ENCODE assay signal across 10 mouse cellular contexts in genomic region chr2:165820073-165820472, GRCm38 (mm10).
DNase-seq lines count a peak whose midpoint lies in the region; ATAC-seq lines count a peak whose summit lies in the region.
"Had no signal": no experiment of that assay in that cellular context is flagged by ENCODE, and none has a peak within 500 bp of the region (broad histone marks: within the 10 kb centered on the region; RNA-seq: fewer than 3 reads in every experiment).

No protein-coding gene starts in this region.

- no peak for DNase-seq in heart, postnatal 14 days
- DNase-seq in limb, embryonic 10.5 days (ENCODE audit: low spot score), result no peak
- DNase-seq in adrenal gland, postnatal 14 days, result no peak
- DNase-seq in embryo, embryonic 10 days (ENCODE audit: low spot score), result no peak

- intact Hi-C loops in heart, postnatal 14 days (cut with DNase I), result loop anchor here (2.0 kb wide), 1 partner anchor 95 kb away; no protein-coding TSS in a partner anchor

- peaks cover 17% of the 10 kb centered on the region for H3K36me3 ChIP-seq in heart, embryonic 11.5 days (ENCODE audit: control insufficient read depth, insufficient read depth, low read length)
- peaks cover 97% of the 10 kb centered on the region for H3K36me3 ChIP-seq in limb, embryonic 12.5 days
- peaks cover 98% of the 10 kb centered on the region for H3K36me3 ChIP-seq in limb, embryonic 10.5 days
- H3K36me3 ChIP-seq in embryonic facial prominence, embryonic 15.5 days, result peaks cover 58% of the 10 kb centered on the region
- peaks cover 61% of the 10 kb centered on the region for H3K36me3 ChIP-seq in stomach, embryonic 14.5 days (ENCODE audit: control insufficient read depth, insufficient read depth, low read length)

- no peak overlapping the region for H3K9ac ChIP-seq in heart, embryonic 11.5 days (ENCODE audit: low read depth, low read length)
- no peak overlapping the region for H3K9ac ChIP-seq in limb, embryonic 12.5 days (replicated peaks)
- H3K9ac ChIP-seq in embryonic facial prominence, embryonic 15.5 days, result no peak overlapping the region
- H3K9ac ChIP-seq in stomach, embryonic 14.5 days (replicated peaks; ENCODE audit: low read depth, low read length), result no peak overlapping the region
- H3K9ac ChIP-seq: lung, embryonic 15.5 days; midbrain, embryonic 15.5 days had no signal

- no peaks in the 10 kb centered on the region for H3K9me3 ChIP-seq in heart, embryonic 11.5 days (replicated peaks; ENCODE audit: control insufficient read depth, low read length)
- no peaks in the 10 kb centered on the region for H3K9me3 ChIP-seq in limb, embryonic 12.5 days
- no peaks in the 10 kb centered on the region for H3K9me3 ChIP-seq in limb, embryonic 10.5 days (replicated peaks)
- H3K9me3 ChIP-seq in embryonic facial prominence, embryonic 15.5 days (replicated peaks), result no peaks in the 10 kb centered on the region
- H3K9me3 ChIP-seq in stomach, embryonic 14.5 days (ENCODE audit: control insufficient read depth, low read depth, low read length), result no peaks in the 10 kb centered on the region
- H3K9me3 ChIP-seq: lung, embryonic 15.5 days; midbrain, embryonic 15.5 days had no signal

- H3K4me3 ChIP-seq in heart, embryonic 11.5 days (ENCODE audit: low read depth, low read length), result no peak overlapping the region
- no peak overlapping the region for H3K4me3 ChIP-seq in limb, embryonic 12.5 days (replicated peaks)
- H3K4me3 ChIP-seq in limb, embryonic 10.5 days, result no peak overlapping the region
- no peak overlapping the region for H3K4me3 ChIP-seq in embryonic facial prominence, embryonic 15.5 days (replicated peaks)
- H3K4me3 ChIP-seq in stomach, embryonic 14.5 days (ENCODE audit: low read depth, low read length), result no peak overlapping the region
- H3K4me3 ChIP-seq: lung, embryonic 15.5 days; midbrain, embryonic 15.5 days had no signal

- peaks cover 22% of the 10 kb centered on the region for H3K4me1 ChIP-seq in heart, embryonic 11.5 days (ENCODE audit: control insufficient read depth, insufficient read depth, low read length)
- H3K4me1 ChIP-seq in limb, embryonic 12.5 days (replicated peaks), result peaks cover 12% of the 10 kb centered on the region; the same call in 1 of the 2 replicates
- H3K4me1 ChIP-seq in limb, embryonic 10.5 days, result peaks cover 2% of the 10 kb centered on the region
- 0 out of 2 replicates have a peak, but pooled peaks cover 7% of the 10 kb centered on the region for H3K4me1 ChIP-seq in embryonic facial prominence, embryonic 15.5 days
- H3K4me1 ChIP-seq in stomach, embryonic 14.5 days (ENCODE audit: control insufficient read depth, insufficient read depth, low read length), result no peaks in the 10 kb centered on the region
- H3K4me1 ChIP-seq: lung, embryonic 15.5 days had no signal

- no peak overlapping the region for H3K4me2 ChIP-seq in heart, embryonic 11.5 days
- H3K4me2 ChIP-seq in limb, embryonic 12.5 days, result no peak overlapping the region
- H3K4me2 ChIP-seq in embryonic facial prominence, embryonic 15.5 days (replicated peaks), result no peak overlapping the region
- no peak overlapping the region for H3K4me2 ChIP-seq in stomach, embryonic 14.5 days (replicated peaks; ENCODE audit: low read depth, low read length)
- H3K4me2 ChIP-seq: lung, embryonic 15.5 days; midbrain, embryonic 15.5 days had no signal

- no peaks in the 10 kb centered on the region for H3K27me3 ChIP-seq in heart, embryonic 11.5 days (ENCODE audit: control insufficient read depth, insufficient read depth, low read length)
- no peaks in the 10 kb centered on the region for H3K27me3 ChIP-seq in limb, embryonic 12.5 days
- no peaks in the 10 kb centered on the region for H3K27me3 ChIP-seq in limb, embryonic 10.5 days (ENCODE audit: low read depth, poor library complexity, severe bottlenecking)
- no peaks in the 10 kb centered on the region for H3K27me3 ChIP-seq in embryonic facial prominence, embryonic 15.5 days
- H3K27me3 ChIP-seq in stomach, embryonic 14.5 days (ENCODE audit: control insufficient read depth, insufficient read depth, low read length), result no peaks in the 10 kb centered on the region
- H3K27me3 ChIP-seq: lung, embryonic 15.5 days; midbrain, embryonic 15.5 days had no signal

- ATAC-seq in heart, embryonic 11.5 days (replicated peaks; ENCODE audit: insufficient number of reproducible peaks, low FRiP score, low TSS enrichment), result no peak
- no peak for ATAC-seq in limb, embryonic 12.5 days (ENCODE audit: insufficient number of reproducible peaks, insufficient read depth, low FRiP score, low TSS enrichment, low read depth)
- no peak for ATAC-seq in embryonic facial prominence, embryonic 15.5 days (ENCODE audit: insufficient number of reproducible peaks, low FRiP score, low TSS enrichment, low read depth)
- no peak for ATAC-seq in stomach, embryonic 14.5 days (ENCODE audit: insufficient number of reproducible peaks, insufficient read depth, low FRiP score, low read depth)

- 77% methylated on average over 3 of the region's 3 CpGs for WGBS in heart, embryonic 11.5 days (ENCODE audit: insufficient replicate concordance)
- 89% methylated on average over 3 of the region's 3 CpGs for WGBS in limb, embryonic 12.5 days
- 89% methylated on average over 3 of the region's 3 CpGs for WGBS in limb, embryonic 10.5 days
- 67% methylated on average over 3 of the region's 3 CpGs for WGBS in embryonic facial prominence, embryonic 15.5 days
- 72% methylated on average over 3 of the region's 3 CpGs for WGBS in stomach, embryonic 14.5 days

- peak overlapping the region; percentile 54 for H3K27ac ChIP-seq in heart, embryonic 11.5 days (ENCODE audit: low read depth, low read length)
- 0 out of 2 replicates have a peak overlapping the region, but pooled peaks have one; percentile 3 for H3K27ac ChIP-seq in limb, embryonic 12.5 days
- no peak overlapping the region for H3K27ac ChIP-seq in limb, embryonic 10.5 days
- peak overlapping the region; percentile 77 for H3K27ac ChIP-seq in embryonic facial prominence, embryonic 15.5 days (replicated peaks)
- peak overlapping the region; percentile 63; the same call in 1 of the 2 replicates for H3K27ac ChIP-seq in stomach, embryonic 14.5 days (ENCODE audit: low read length)
- H3K27ac ChIP-seq: lung, embryonic 15.5 days; midbrain, embryonic 15.5 days had no signal
